Mouse (Mus musculus) heart, embryonic 10.5 days (tissue): ENCODE data around the gene Krtap4-1. TPM values are rescaled to one million over a fixed set of nuclear protein-coding genes. Genes with fewer than 3 reads are reported as not detected.
"Not testable (repeated sequence)": the region's sequence is repeated elsewhere in the genome, so short reads cannot be mapped to it uniquely, and the experiment has no call there.

ENCODE experiments used
- DNase-seq: peaks from one replicate; pipeline ENCODE4 v3.0.0-alpha.2; 2017; ENCODE audit warnings: low spot score
- H3K27ac ChIP-seq: fragments of 300-500 bp; sonication (generic); 2 replicates; pipeline ENCODE4 v1.5.1; 2016; ENCODE audit warnings: mild to moderate bottlenecking
- H3K27me3 ChIP-seq: fragments of 300-500 bp; sonication (generic); 2 replicates; pipeline ENCODE4 v1.6.1; 2016; ENCODE audit warnings: mild to moderate bottlenecking; ENCODE audit not compliant: poor library complexity, insufficient read depth, severe bottlenecking
- H3K36me3 ChIP-seq: fragments of 300-500 bp; sonication (generic); 2 replicates; pipeline ENCODE4 v1.6.1; 2016; ENCODE audit warnings: mild to moderate bottlenecking, moderate library complexity
- H3K4me1 ChIP-seq: fragments of 300-500 bp; sonication (generic); 2 replicates; pipeline ENCODE4 v1.6.1; 2016; ENCODE audit warnings: mild to moderate bottlenecking
- H3K4me3 ChIP-seq: fragments of 300-500 bp; sonication (generic); 2 replicates; pipeline ENCODE4 v1.5.1; 2016; ENCODE audit warnings: mild to moderate bottlenecking, moderate library complexity
- H3K9me3 ChIP-seq: fragments of 300-500 bp; sonication (generic); 2 replicates; pipeline ENCODE4 v1.6.1; 2016; ENCODE audit warnings: mild to moderate bottlenecking, moderate library complexity
- WGBS: fragments of 180-500 bp; shearing (Covaris S2); methylation state at CpG from one replicate; pipeline ENCODE4 v1.1.7; 2016; 5-methylcytosine and 5-hydroxymethylcytosine counted together
- polyA plus RNA-seq: library from polyadenylated mRNA; unstranded; fragments of >200 nt; fragmentation: Nextera tagmentation; extraction: Ambion mirVana; gene quantifications from 2 replicates; pipeline ENCODE4 v1.2.1, GENCODE M21; 2016

Gene Krtap4-1
- polyA plus RNA-seq, 1 experiment from 2014 or later: not detected

- H3K4me3 ChIP-seq: no peak overlapping the region
- H3K36me3 ChIP-seq: no peaks in the 10 kb centered on the region
- H3K27ac ChIP-seq: no peak overlapping the region
- H3K27me3 ChIP-seq: peaks cover 7% of the 10 kb centered on the region; the same call in 1 of the 2 replicates
- DNase-seq: no peak
- H3K4me1 ChIP-seq: peaks cover 4% of the 10 kb centered on the region; the same call in 1 of the 2 replicates
- WGBS: 71% methylated on average over 2 of the region's 2 CpGs
- no peaks in the 10 kb centered on the region for H3K9me3 ChIP-seq
These were observed 5.3 kb upstream of the Krtap4-1 start for GRCm38 (mm10) chr11:99633293-99633692.

- H3K27me3 ChIP-seq: peaks cover 7% of the 10 kb centered on the region
- DNase-seq: no peak
- 73% methylated on average over 3 of the region's 3 CpGs for WGBS
These were observed 2.9 kb upstream of the Krtap4-1 start for GRCm38 (mm10) chr11:99630890-99631289.

GRCm38 (mm10) chr11:99620335-99620734 is 7.7 kb downstream of the Krtap4-1 start, which contains the start of gene Gm11562:
TSS of gene Gm11562 (minus strand) at chr11:99620435.
- Histone ChIP-seq H3K4me1 (no peaks in the 10 kb centered on the region), H3K9me3 (no peaks in the 10 kb centered on the region), H3K27ac (no peak within 1 kb of the TSS), H3K27me3 (no peaks in the 10 kb centered on the region), H3K36me3 (no peaks in the 10 kb centered on the region), H3K4me3 (no peak within 1 kb of the TSS)
- WGBS: 75% methylated on average over 2 of the region's 2 CpGs
- no peak for DNase-seq

More at GRCm38 (mm10) chr11:99630890-99631289, 2.9 kb upstream of the Krtap4-1 start:
- Histone ChIP-seq H3K4me3 (no peak overlapping the region), H3K36me3 (no peaks in the 10 kb centered on the region), H3K4me1 (peaks cover 4% of the 10 kb centered on the region; the same call in 1 of the 2 replicates), H3K27ac (no peak overlapping the region), H3K9me3 (no peaks in the 10 kb centered on the region)

GRCm38 (mm10) chr11:99614796-99615363 is 13.2 kb downstream of the Krtap4-1 start, which contains the start of gene Krtap2-4:
TSS of gene Krtap2-4 (minus strand) at chr11:99614846.
- WGBS: 73% methylated on average over 3 of the region's 3 CpGs

GRCm38 (mm10) chr11:99610089-99610488 is 17.9 kb downstream of the Krtap4-1 start, which contains the start of gene Gm11937:
TSS of gene Gm11937 (minus strand) at chr11:99610189.
- H3K27me3 ChIP-seq, H3K36me3 ChIP-seq, H3K4me1 ChIP-seq, H3K9me3 ChIP-seq, H3K4me3 ChIP-seq, H3K27ac ChIP-seq, DNase-seq: not testable (repeated sequence)
- WGBS: 66% methylated on average over 1 of the region's 2 CpGs

More at GRCm38 (mm10) chr11:99614796-99615363, 13.2 kb downstream of the Krtap4-1 start, which contains the start of gene Krtap2-4:
- no peak for DNase-seq
- Histone ChIP-seq H3K27me3 (no peaks in the 10 kb centered on the region), H3K4me1 (no peaks in the 10 kb centered on the region), H3K4me3 (no peak within 1 kb of the TSS), H3K9me3 (no peaks in the 10 kb centered on the region), H3K27ac (no peak within 1 kb of the TSS), H3K36me3 (no peaks in the 10 kb centered on the region)

- Histone ChIP-seq H3K4me3 (no peak overlapping the region), H3K27me3 (no peaks in the 10 kb centered on the region), H3K4me1 (no peaks in the 10 kb centered on the region), H3K9me3 (no peaks in the 10 kb centered on the region), H3K27ac (no peak overlapping the region), H3K36me3 (no peaks in the 10 kb centered on the region)
- WGBS: 65% methylated on average over 1 of the region's 1 CpGs
- no peak for DNase-seq
These were observed 18.9 kb downstream of the Krtap4-1 start for GRCm38 (mm10) chr11:99609126-99609525.

GRCm38 (mm10) chr11:99603208-99603607 is 24.8 kb downstream of the Krtap4-1 start, which contains the start of gene Gm11938:
TSS of gene Gm11938 (minus strand) at chr11:99603308.
- not testable (repeated sequence) for H3K9me3 ChIP-seq, DNase-seq, H3K27me3 ChIP-seq, H3K36me3 ChIP-seq, H3K4me1 ChIP-seq, H3K27ac ChIP-seq, H3K4me3 ChIP-seq
- WGBS: 53% methylated on average over 1 of the region's 1 CpGs

- not testable (repeated sequence) for H3K27ac ChIP-seq, H3K4me1 ChIP-seq, H3K36me3 ChIP-seq, H3K9me3 ChIP-seq, H3K4me3 ChIP-seq, DNase-seq, H3K27me3 ChIP-seq
- WGBS: 78% methylated on average over 6 of the region's 6 CpGs
These were observed 30.3 kb downstream of the Krtap4-1 start, which contains the start of gene Krtap9-3 for GRCm38 (mm10) chr11:99597742-99598141. TSS of gene Krtap9-3 (minus strand) at chr11:99598105.

GRCm38 (mm10) chr11:99590981-99591380 is 37.1 kb downstream of the Krtap4-1 start, which contains the start of gene Krtap1-3:
TSS of gene Krtap1-3 (minus strand) at chr11:99591339.
- H3K27me3 ChIP-seq: no peaks in the 10 kb centered on the region
- 83% methylated on average over 6 of the region's 6 CpGs for WGBS
- no peak within 1 kb of the TSS for H3K27ac ChIP-seq
- no peak within 1 kb of the TSS for H3K4me3 ChIP-seq
- H3K36me3 ChIP-seq: no peaks in the 10 kb centered on the region
- H3K4me1 ChIP-seq: no peaks in the 10 kb centered on the region
- H3K9me3 ChIP-seq: no peaks in the 10 kb centered on the region
- DNase-seq: no peak

GRCm38 (mm10) chr11:99585096-99585495 is 42.9 kb downstream of the Krtap4-1 start:
- 89% methylated on average over 7 of the region's 7 CpGs for WGBS
- H3K27ac ChIP-seq: no peak overlapping the region
- H3K27me3 ChIP-seq: 0 out of 2 replicates have a peak, but pooled peaks cover 5% of the 10 kb centered on the region
- no peaks in the 10 kb centered on the region for H3K4me1 ChIP-seq
- H3K9me3 ChIP-seq: no peaks in the 10 kb centered on the region
- no peak for DNase-seq
- H3K4me3 ChIP-seq: no peak overlapping the region
- H3K36me3 ChIP-seq: no peaks in the 10 kb centered on the region

- H3K27ac ChIP-seq: no peak within 1 kb of the TSS
These were observed 44.8 kb downstream of the Krtap4-1 start, which contains the start of gene Krtap1-4 for GRCm38 (mm10) chr11:99583245-99583704. TSS of gene Krtap1-4 (minus strand) at chr11:99583654.

GRCm38 (mm10) chr11:99581564-99581963 is 46.5 kb downstream of the Krtap4-1 start:
- Histone ChIP-seq H3K27me3 (0 out of 2 replicates have a peak, but pooled peaks cover 5% of the 10 kb centered on the region), H3K4me1 (no peaks in the 10 kb centered on the region), H3K4me3 (no peak overlapping the region), H3K9me3 (no peaks in the 10 kb centered on the region), H3K36me3 (no peaks in the 10 kb centered on the region), H3K27ac (no peak overlapping the region)
- WGBS: 80% methylated on average over 6 of the region's 6 CpGs
- DNase-seq: no peak

More at GRCm38 (mm10) chr11:99583245-99583704, 44.8 kb downstream of the Krtap4-1 start, which contains the start of gene Krtap1-4:
- no peaks in the 10 kb centered on the region for H3K4me1 ChIP-seq
- H3K27me3 ChIP-seq: 0 out of 2 replicates have a peak, but pooled peaks cover 5% of the 10 kb centered on the region
- no peaks in the 10 kb centered on the region for H3K9me3 ChIP-seq
- no peak within 1 kb of the TSS for H3K4me3 ChIP-seq
- no peak for DNase-seq
- H3K36me3 ChIP-seq: no peaks in the 10 kb centered on the region
- 89% methylated on average over 5 of the region's 5 CpGs for WGBS

- H3K4me3 ChIP-seq: no peak overlapping the region
- no peaks in the 10 kb centered on the region for H3K9me3 ChIP-seq
- WGBS: 86% methylated on average over 5 of the region's 5 CpGs
- no peaks in the 10 kb centered on the region for H3K4me1 ChIP-seq
- no peak overlapping the region for H3K27ac ChIP-seq
- no peak for DNase-seq
- H3K36me3 ChIP-seq: no peaks in the 10 kb centered on the region
- H3K27me3 ChIP-seq: 0 out of 2 replicates have a peak, but pooled peaks cover 5% of the 10 kb centered on the region
These were observed 47.0 kb downstream of the Krtap4-1 start for GRCm38 (mm10) chr11:99581051-99581450.
